Mouse (Mus musculus): ENCODE data around the gene Mcfd2.
"Not testable (repeated sequence)": the region's sequence is repeated elsewhere in the genome, so short reads cannot be mapped to it uniquely, and the experiment has no call there.

The Mcfd2 gene

DNA sequence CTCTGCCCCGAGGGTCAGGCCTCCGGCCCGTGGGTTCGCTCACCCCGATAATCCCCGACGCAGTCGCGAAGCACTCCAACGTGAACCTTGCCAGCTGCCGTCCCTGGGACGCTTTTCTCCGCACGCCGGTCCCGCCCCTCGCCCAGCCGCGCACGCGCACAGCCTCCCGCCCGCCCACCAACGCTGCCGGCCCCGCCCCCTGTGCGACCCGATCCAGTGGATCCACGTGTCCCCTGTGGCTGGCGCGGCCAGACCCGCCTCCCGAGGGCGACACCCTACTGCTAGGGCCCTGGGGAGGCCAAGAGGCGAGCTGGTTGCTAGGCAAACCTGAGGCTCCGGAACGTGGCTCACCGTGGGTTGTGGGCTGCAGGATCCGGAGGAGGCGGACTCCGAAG is at the start of gene Mcfd2:
TSS of gene Mcfd2 (minus strand) at position 144 of the 395 bp plus-strand sequence.
- DNase-seq, result peak; percentile 82

DNA sequence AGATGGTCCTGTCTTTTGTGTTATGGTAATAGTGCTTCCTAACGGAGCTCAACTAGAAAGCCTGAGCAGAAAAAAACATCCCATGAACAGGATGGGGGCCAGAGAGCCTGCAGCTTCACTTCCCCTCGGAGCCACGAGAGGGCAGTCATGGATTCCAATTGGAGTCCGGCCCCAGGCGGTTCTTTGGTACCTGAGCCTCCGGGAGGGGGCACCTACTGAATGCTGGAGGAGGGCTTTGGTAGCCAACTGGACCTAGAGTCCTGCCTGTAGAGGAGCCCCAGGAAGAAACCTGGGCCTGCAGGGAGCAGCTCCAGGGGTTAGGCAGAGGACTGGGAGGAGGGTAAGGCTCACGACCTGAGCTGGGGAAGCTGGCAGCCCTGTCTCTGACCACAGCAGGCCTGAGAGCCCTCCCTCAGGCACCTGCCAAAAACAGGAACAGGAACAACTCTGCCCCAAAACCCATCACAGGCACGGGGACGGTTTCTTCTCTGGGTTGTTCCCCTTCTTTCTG is 49.3 kb upstream of the Mcfd2 start:
- DNase-seq, result peak; percentile 92

DNA sequence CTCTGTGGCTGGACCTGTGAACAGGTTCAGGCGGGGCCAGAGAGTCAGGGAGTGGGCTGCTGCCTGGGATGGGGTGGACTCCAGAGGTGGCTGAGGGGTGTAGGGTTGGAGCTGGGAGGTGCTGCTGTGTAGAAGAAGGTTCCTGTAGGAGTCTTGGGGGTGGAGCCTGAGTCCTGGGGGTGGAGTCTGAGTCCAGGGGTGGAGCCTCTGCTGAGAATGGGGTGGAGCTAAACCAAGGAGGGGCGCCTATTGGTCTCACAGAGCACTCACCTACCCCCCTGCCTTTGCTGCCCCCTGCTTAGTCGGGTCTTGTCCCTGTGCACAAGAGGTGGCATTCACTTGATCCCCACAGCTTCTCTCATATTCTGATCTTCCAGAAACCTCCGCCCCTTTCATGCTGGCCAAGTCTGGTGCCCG is 48.8 kb upstream of the Mcfd2 start:
- DNase-seq, result peak; percentile 82

DNA sequence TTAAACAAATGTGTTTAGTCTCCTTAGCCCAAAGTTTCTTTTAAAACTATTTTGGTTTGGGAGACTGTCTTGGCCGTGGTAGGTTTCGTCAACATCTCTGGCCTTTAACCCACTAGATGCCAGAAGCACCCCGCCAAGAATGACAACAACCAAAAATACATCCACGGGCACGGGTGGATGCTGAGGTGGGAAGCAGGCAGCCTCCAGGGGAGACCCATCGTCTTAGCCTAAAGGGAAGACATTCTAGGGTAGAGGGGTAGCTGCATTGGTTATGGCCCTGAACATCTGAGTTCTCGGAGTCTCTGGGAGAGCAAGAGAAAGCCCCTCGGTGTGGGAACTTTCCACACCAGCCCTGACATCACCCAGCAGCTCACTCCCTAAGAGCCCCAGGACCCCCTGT is 48.4 kb upstream of the Mcfd2 start:
- DNase-seq, result no peak

DNA sequence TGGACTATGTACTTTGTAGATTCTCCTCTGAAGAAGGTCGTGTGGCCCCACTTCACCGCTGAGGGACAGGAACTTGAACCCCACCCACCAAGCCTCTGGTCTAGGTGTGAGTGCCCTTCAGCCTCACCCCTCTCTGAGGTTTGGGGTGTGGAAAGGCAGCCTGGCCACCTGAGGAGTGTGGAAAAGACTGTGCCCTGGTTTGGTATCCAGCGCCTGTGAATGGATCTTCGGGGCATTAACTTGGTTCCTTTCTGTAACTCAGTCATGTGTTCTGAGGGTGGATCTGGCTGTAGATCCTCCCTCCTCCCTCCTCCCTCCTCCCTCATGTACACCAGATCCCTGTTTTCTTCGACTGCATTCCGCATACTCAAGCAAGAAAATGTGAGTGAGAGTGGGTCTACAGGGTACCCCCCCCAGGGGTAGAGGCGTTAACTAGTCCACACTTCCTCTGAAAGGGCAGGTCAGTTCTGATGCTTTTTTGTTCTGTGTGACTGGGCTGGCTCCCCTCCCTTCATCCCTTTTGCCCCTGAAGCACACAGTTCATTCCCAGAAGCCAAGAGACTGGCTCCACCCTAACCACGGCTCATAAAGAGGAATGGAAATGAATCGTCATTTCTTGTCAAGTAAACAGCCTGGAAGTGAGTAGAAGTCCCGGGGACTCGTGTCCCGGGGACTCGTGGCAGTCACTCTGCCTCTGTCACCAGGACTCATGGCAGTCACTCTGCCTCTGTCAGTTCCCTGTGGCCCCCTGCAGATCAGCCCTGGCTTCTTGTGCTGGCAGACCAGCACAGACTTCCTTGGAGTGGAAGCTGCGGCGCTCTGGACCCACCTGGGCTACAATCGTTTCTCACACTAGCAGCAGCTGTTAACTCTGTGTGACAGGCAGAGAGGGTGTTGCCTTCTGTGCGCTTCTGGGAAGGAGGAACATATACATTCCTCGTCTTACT is 47.5 kb upstream of the Mcfd2 start:
- DNase-seq, result peak; percentile 32

DNA sequence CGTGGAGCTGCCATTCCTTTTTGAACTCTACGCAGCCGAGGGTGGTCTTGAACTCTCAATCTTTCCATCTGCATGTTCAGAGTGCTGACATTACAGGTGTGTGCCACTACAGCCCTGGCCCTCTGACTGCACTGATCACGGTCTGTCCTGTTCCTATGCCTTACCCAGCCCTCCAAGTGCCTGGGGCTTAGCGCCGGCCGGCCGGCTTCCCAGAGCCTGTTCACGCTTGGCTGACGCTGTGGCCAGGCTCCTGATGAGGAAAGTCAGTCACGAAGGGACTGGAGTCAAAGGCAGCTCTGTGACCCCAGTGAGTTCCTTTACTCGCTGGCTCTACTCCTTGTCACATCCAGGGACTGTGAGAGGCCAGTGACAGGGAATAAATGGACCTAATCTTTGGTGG is 46.6 kb upstream of the Mcfd2 start:
- DNase-seq, result no peak

DNA sequence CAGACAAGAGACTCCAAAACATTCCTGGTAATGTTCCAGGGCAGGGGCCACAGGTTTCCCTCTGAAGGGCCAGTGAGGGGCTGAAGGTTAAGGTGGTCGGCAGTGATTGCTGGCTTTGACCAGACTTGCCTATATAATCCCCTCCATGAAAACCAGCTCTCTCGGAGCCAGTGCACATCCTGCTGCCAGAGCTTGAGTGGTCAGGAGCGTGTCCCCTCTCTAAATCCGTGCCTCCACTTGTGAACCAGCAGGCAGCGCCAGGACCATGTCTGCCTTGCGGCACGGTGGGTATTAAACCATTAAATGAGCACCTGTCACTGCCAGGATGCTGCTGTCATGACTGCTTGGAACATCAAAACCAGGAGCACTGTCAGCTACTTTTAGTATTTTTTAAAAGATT is 44.8 kb upstream of the Mcfd2 start:
- DNase-seq, result no peak

DNA sequence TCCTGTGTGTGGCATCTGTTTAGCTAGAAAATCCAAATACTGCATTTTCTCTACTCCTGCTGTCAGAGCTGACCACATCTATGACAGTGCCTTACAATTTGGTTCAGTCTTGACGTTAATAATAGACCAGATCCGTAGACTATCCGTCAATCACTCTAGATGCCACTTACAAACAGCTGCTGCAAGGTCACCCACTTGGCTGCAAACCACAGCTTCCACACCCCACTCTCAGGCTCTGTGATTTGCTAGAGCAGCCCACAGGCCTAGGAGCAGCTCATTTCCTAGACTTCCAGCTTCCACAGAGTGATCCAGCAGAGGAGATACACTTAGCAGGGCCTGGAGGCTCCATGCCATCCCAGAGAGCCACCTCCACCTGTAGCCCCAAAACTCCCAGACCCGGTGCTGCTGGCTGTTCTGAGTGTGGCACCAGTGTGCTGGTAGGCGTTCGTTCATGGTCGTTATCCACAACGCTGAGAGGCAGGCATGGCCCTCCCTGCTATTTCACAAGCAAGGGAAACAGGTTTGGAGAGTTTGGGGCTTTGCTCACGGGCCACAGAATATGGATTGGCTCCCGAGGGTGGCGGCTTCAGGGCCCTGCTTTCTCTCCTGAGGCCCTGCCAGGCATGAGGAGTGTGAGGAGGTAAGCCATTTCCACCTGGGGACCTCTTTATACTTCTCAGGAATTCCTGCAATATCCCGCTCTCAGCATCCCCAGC is 43.5 kb upstream of the Mcfd2 start:
- no peak for DNase-seq

DNA sequence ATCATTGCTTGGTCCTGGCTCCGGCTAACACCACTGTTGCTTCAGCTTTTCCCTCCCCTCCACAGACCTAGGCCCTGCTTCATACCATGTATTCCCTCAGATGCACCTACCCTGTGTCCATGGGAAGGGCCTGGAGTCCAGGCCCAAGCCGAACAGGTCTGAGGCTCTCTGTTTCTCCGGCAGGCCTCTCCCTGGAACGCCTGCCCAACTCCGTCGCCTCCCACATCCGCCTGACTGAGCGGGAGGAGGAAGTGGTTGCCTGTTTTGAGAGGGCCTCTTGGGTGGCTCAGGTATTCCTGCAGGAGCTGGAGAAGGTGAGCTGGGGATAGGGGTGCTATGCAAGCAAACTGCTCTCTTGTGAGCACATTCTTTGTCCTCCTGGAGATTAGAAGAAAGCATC is 41.0 kb upstream of the Mcfd2 start:
- DNase-seq, result no peak

DNA sequence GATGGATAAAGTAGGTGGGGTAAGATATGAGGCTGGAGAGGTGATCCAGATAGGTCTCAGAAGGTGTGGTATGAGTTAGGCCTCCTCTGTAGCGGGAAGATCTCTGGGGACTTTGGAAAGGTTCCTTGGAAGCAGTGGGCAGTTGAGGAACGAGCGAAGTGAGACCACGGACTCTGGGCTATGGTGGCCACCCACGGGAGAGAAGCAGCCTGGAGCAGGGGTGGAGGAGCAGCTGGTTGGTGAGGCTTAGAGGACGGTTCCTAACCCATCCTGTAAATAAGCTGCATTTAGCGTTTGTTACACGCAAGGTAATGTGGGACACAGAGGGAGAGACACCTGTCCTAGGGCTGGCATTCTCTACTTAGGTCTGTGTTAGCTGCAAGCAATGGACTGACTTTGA is 39.3 kb upstream of the Mcfd2 start:
- no peak for DNase-seq

DNA sequence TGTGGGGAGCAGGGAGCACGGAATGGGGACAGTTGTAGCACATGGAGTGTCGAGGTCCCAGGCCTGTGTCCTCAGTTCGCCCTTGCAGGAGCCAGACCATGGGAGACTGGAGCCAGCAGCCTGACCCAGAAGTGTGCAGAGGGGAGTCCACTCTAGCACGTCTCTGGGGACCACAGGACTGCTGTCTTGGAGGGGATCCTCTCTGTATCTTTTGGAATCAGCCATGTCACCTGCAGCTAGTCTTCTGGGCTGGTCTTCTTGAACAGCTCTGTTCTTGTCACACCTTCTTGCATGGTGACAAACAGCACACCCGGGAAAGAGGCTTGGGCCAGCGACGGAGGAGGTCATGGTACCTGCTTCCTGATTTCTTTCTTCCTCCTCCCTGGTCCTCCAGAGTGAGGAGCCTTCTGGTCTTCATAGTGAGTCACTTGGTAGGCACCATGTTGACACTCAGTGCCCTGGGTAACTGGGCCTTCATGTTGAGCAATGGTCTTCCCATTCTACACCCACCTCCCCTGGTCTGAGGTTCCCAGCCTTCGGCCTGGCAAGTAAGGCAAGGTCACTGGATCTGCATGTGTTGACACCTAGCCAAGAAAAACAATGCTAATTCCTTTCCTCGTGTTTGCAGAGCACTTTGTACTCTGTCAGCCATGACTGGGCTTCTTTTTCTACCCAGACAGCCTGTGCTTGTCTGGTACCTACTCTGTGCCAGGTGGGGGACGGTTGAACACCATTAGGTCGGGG is 38.6 kb upstream of the Mcfd2 start:
- DNase-seq, result no peak

DNA sequence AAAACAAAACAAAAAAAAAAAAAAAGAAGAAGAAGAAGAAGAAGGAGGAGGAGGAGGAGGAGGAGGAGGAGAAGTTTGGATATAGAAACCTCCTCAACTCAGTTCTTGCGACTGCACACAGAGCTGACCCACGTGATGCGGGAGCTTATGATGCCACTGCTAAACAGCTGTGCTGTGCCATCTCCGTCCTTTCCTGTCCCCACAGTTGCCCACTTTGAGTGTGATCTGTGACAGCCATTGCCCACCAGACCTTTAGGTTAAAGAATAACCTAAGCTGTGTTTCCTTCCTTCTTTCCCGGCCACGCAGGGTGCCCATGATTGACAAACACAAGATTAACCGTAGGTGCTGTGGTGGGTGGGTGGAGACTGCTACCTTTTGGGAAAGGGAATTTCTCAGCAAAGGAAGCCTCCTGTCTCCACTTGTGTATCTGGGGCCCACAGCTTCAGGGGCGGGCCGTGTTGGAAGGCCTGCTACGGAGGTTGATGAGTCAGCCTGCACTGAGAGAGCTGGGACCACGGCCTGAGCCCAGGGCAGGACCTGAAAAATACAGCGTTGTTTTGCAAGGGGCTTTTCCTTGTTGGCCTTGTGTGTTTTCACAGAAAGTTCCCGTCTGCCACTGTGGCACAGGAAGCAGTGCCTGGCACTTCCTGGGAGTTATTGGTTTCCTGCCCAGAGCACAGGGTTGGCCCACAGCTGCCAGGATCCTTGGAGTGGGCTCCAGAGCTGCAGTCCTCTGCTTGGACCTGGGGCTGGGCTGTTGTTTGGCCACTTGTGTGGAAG is 36.5 kb upstream of the Mcfd2 start:
- DNase-seq, result no peak

DNA sequence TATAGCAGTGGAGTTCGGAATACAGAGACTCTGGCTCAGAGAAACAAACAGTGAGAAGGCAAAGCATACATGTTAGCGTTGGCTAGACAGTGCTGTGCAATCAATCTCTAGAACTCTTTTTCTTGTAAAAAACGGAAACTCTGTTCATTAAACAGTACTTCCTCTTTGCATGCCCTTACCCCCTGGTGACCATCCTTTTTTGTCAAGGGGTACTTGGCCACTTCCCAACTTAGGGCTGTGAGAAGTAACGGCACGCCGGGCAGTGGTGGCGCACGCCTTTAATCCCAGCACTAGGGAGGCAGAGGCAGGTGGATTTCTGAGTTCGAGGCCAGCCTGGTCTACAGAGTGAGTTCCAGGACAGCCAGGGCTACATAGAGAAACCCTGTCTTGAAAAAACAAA is 35.9 kb upstream of the Mcfd2 start:
- DNase-seq, result not testable (repeated sequence)

DNA sequence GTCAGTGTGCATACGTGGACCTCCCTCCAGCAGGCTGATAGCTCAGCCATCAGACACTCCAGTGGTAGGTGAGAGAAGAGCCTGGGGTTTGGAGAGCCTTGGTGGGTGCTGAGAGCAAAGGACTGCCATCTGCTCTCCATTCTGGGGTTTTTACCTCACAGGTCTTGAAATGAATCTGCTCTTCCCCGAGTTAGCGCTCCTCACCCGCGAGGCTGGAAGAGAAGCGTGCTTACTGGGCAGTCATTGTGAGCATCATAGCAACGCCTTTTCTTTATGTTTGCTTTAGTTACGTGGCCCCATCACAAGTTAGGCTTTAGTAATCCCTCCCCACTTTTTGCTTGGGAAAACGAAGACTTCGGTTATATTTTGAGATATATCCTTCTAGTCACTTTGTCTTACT is 34.6 kb upstream of the Mcfd2 start:
- DNase-seq, result no peak

DNA sequence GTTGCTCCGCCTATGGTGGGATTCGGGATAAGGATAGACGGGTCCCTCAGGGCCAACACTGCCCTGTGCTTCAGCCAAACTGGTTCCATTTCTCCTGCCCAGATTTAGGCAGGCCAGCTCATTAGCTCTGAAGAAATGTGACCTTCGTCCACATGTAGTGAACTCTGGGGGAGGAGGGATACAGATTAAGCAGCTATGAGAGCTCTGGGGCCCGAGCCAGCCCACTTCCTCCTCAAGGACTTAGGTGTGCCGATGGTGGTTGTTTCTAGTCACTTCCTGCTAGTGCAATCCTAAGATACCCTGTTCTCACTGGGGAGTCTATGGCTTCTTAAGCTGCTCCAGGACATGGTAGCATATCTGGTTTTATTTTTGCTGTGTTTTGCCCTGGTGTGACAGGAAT is 33.2 kb upstream of the Mcfd2 start:
- no peak for DNase-seq

DNA sequence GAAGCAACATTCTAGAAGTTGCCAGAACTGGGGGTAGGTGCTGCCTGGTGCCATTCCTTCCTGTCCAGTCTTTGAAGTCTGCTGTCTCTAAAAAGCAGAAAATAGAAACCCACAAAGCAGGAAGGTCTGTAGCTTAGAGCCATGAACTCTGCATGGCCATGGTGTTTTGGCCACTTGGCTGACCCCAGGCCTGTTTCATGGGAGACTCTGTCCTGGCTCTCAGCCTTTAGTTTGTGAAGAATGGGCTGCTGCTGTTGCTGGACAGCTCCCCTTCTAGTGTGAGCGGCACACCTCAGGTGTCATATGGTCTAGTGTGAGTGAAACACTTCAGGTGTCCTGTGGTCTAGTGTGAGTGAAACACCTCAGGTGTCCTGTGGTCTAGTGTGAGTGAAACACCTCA is 31.0 kb upstream of the Mcfd2 start:
- DNase-seq, result not testable (repeated sequence)

DNA sequence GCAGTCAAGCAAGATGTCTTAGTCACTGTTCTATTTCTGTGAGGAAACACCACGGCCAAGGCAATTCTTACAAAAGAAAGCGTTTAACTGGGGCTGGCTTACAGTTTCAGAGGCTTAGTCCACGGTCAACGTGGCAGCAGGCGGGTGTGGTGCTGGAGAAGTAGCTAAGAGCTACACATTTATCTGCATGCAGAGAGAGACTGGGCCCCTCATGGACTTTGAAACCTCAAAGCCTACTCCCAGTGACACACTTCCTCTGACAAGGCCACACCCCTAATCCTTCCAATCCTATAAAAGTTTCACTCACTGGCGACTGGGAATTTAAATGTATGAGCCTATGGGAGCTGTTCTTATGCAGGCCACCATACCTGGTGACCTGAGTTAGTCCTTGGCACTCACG is 30.0 kb upstream of the Mcfd2 start:
- no peak for DNase-seq

DNA sequence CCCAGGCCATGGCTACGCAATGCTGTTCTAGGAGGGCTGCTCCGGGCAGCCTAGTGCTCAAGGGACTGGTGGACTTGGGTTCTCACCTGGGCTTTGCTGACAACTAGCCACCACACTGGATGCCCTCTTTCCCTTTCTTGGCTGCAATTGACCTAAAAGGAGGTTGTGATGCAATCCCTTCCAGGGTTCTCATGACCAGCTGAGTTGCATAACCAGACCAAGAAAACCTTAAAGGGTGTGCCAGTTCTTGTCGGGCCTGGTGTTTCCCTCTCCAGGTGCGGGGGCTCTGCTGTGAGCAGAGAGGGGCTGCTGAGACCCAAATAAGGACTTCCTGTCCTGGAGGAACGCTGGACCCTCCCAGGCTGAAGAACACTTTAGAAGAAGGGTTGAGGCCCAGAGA is 27.4 kb upstream of the Mcfd2 start:
- DNase-seq, result no peak

DNA sequence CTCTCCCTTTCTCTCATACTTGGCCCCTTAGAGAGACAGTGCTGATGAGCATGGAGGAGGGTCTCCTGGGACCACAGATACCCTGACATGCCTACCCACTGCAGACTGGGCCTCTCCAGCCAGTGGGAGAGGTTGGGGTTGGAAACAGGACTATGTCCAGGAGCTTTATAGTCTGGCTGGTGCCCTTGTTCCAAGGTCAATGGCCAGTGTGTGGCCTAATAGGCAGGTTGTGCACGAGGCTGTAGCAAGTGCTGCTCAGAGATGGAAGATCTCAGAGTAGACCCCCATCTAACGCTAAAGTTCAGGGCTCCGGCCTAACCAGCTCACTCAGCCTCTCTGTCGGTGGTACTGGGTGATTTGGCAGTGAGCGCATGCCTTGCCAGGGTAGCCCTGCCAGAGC is 26.0 kb upstream of the Mcfd2 start:
- DNase-seq, result no peak

DNA sequence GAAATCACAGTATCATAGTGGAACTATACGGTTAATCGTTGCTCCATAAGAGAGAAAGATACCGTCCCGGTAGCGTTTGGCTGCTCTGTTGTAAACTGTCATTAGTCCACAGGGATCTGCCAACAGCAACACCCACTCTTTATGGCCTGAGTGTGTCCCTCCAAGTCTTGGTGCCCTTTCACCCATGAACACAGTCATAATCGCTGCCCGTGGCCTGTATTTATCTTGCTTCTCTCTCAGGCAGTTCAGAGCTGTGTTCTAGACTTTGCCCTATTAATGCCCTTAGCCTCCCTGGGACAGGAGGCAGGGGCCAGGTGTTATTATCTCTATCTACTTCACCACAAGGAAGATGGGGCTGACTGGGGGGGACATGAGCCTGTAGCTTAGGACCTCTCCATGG is 25.3 kb upstream of the Mcfd2 start:
- DNase-seq, result no peak

DNA sequence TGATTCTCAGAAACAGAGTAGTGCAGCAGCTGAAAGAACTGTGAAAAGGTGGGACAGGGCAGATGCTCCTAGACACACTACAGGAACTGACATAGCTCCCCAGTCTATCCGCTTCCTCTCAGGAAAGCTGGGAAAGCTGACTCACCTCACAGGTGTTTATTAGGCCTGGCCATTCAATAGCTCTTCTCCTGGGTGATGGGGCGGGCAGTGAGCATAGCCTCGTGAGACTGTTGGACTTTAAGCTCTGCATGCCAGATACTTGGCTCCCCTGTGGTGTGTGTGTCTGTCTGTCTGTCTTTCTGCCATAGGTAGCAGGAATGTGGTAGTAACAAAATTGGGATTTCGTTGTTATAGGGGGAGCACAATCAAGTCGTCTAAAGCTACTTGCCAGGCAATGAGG is 23.6 kb upstream of the Mcfd2 start:
- DNase-seq, result no peak

DNA sequence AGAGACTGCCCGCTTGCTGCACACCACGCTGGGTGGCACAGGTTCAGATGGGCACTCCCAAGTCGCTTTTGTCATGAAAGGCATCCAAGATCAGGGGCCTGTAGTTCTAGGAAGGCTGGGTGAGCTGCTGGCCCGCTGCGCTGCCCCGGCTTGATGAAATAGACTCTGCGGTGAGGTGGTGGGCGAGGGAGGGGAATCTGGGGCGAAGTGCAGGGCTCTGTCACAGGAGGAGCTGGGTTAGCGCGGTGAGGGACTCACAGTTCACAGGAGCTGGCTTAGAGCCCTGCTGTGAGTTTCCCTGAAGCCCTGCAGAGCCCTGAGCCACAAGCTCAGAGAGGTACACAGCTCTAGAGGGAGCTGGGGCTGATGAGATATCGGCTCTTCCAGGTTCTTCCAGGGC is 22.4 kb upstream of the Mcfd2 start:
- DNase-seq, result no peak
